Mouse (Mus musculus): ENCODE measurements around the gene Rnf128. TPM values are rescaled to one million over a fixed set of nuclear protein-coding genes. Genes with fewer than 3 reads are reported as not detected.

Gene Rnf128
- polyA plus RNA-seq (2017; shearing (Covaris generic)), result 0.78 TPM

GRCm38 (mm10) chrX:139562925-139563461, at the start of gene Rnf128:
Gene Rnf128 (plus strand): TSS chrX:139563316.

GRCm38 (mm10) chrX:139684775-139685695, 121.9 kb downstream of the Rnf128 start, which contains the start of gene Tbc1d8b:
Gene Tbc1d8b (plus strand): TSS chrX:139684996.

GRCm38 (mm10) chrX:139714381-139714780, 151.3 kb downstream of the Rnf128 start, which contains the start of gene Gm15013:
Gene Gm15013 (minus strand): TSS chrX:139714481.

Other genes with a start within 250 kb of the Rnf128 start
- not detected for gene Trap1a, start 229.6 kb upstream of the Rnf128 start, polyA plus RNA-seq (2017; shearing (Covaris generic))
- 0.07 TPM for gene D330045A20Rik, start 82.9 kb upstream of the Rnf128 start, polyA plus RNA-seq (2017; shearing (Covaris generic))
- 11.8 TPM for gene Tbc1d8b, start 121.7 kb downstream of the Rnf128 start, polyA plus RNA-seq (2017; shearing (Covaris generic))
- not detected for gene Gm15013, start 151.2 kb downstream of the Rnf128 start, polyA plus RNA-seq (2017; shearing (Covaris generic))
- not detected for gene Ripply1, start 219.0 kb downstream of the Rnf128 start, polyA plus RNA-seq (2017; shearing (Covaris generic))
- gene Cldn2, start 237.5 kb downstream of the Rnf128 start, polyA plus RNA-seq (2017; shearing (Covaris generic)), result not detected

All from activated CD4-positive, CD25-positive, alpha-beta regulatory T cell, adult 9 weeks (primary cell).